Mouse (Mus musculus): ENCODE measurements at regions not wholly inside any gene's neighbourhood (a gene's known extent, or its start where the extent isn't known, plus 50 kb on each side); places are given as distances from the start of the nearest gene placed in this dataset.
A peak's percentile ranks its signal among the peaks of the same experiment; 100 is the strongest.

- Histone ChIP-seq H3K36me3 (ENCODE audit: control insufficient read depth, insufficient read depth, low read length) (no peaks in the 10 kb centered on the region), H3K9me3 (ENCODE audit: control insufficient read depth, low read length) (no peaks in the 10 kb centered on the region), H3K27me3 (ENCODE audit: control insufficient read depth, insufficient read depth, low read length) (no peaks in the 10 kb centered on the region), H3K4me1 (replicated peaks; ENCODE audit: control insufficient read depth, insufficient read depth) (no peaks in the 10 kb centered on the region), H3K4me2 (replicated peaks; ENCODE audit: low read depth) (no peak overlapping the region), H3K4me3 (ENCODE audit: low read depth, low read length) (no peak overlapping the region), H3K9ac (ENCODE audit: low read length) (no peak overlapping the region), H3K27ac (replicated peaks) (no peak overlapping the region)
- DNase-seq (ENCODE audit: low spot score), result no peak
- TF ChIP-seq EP300 (optimal IDR thresholded peaks at IDR 0.05) (no peak), CTCF (IDR thresholded peaks at IDR 0.05; ENCODE audit: low read depth) (0 out of 2 replicates have a peak, but pooled peaks have one; percentile 4)
- 86% methylated on average over 5 of the region's 5 CpGs for WGBS
- ATAC-seq (ENCODE audit: low FRiP score, low TSS enrichment), result peak; percentile 61; the same call in 1 of the 2 replicates
Measured at GRCm38 (mm10) chr7:36309761-36310605, 387.9 kb upstream of the Tshz3 start.

GRCm38 (mm10) chr7:36308726-36309125 lies 389.2 kb upstream of the Tshz3 start:
- DNase-seq (ENCODE audit: low spot score) (no peak), ATAC-seq (ENCODE audit: low FRiP score, low TSS enrichment) (no peak)
- no peaks in the 10 kb centered on the region for H3K9me3 ChIP-seq (ENCODE audit: control insufficient read depth, low read length)
- TF ChIP-seq CTCF (IDR thresholded peaks at IDR 0.05; ENCODE audit: low read depth) (no peak), EP300 (optimal IDR thresholded peaks at IDR 0.05) (no peak)
- H3K9ac ChIP-seq (ENCODE audit: low read length), result no peak overlapping the region
- no peaks in the 10 kb centered on the region for H3K36me3 ChIP-seq (ENCODE audit: control insufficient read depth, insufficient read depth, low read length)
- H3K4me1 ChIP-seq (replicated peaks; ENCODE audit: control insufficient read depth, insufficient read depth), result no peaks in the 10 kb centered on the region
- WGBS, result 89% methylated on average over 9 of the region's 9 CpGs
- H3K4me2 ChIP-seq (replicated peaks; ENCODE audit: low read depth), result no peak overlapping the region
- no peak overlapping the region for H3K27ac ChIP-seq (replicated peaks)
- no peak overlapping the region for H3K4me3 ChIP-seq (ENCODE audit: low read depth, low read length)
- no peaks in the 10 kb centered on the region for H3K27me3 ChIP-seq (ENCODE audit: control insufficient read depth, insufficient read depth, low read length)

GRCm38 (mm10) chr7:36308106-36308620 lies 389.8 kb upstream of the Tshz3 start:
- H3K4me3 ChIP-seq (ENCODE audit: low read depth, low read length), result no peak overlapping the region
- 77% methylated on average over 10 of the region's 10 CpGs for WGBS

GRCm38 (mm10) chr7:36277275-36277674 lies 420.6 kb upstream of the Tshz3 start:
- Histone ChIP-seq H3K27ac (replicated peaks) (no peak overlapping the region), H3K9ac (ENCODE audit: low read length) (no peak overlapping the region), H3K4me1 (replicated peaks; ENCODE audit: control insufficient read depth, insufficient read depth) (no peaks in the 10 kb centered on the region), H3K27me3 (ENCODE audit: control insufficient read depth, insufficient read depth, low read length) (no peaks in the 10 kb centered on the region), H3K4me2 (replicated peaks; ENCODE audit: low read depth) (no peak overlapping the region), H3K4me3 (ENCODE audit: low read depth, low read length) (no peak overlapping the region), H3K36me3 (ENCODE audit: control insufficient read depth, insufficient read depth, low read length) (no peaks in the 10 kb centered on the region), H3K9me3 (ENCODE audit: control insufficient read depth, low read length) (no peaks in the 10 kb centered on the region)
- ATAC-seq (ENCODE audit: low FRiP score, low TSS enrichment), result no peak
- TF ChIP-seq CTCF (IDR thresholded peaks at IDR 0.05; ENCODE audit: low read depth), result no peak
- no peak for TF ChIP-seq EP300 (optimal IDR thresholded peaks at IDR 0.05)
- no peak for DNase-seq (ENCODE audit: low spot score)

More at GRCm38 (mm10) chr7:36308106-36308620, 389.8 kb upstream of the Tshz3 start:
- DNase-seq (ENCODE audit: low spot score), result no peak
- Histone ChIP-seq H3K4me2 (replicated peaks; ENCODE audit: low read depth) (no peak overlapping the region), H3K4me1 (replicated peaks; ENCODE audit: control insufficient read depth, insufficient read depth) (no peaks in the 10 kb centered on the region), H3K36me3 (ENCODE audit: control insufficient read depth, insufficient read depth, low read length) (no peaks in the 10 kb centered on the region), H3K9me3 (ENCODE audit: control insufficient read depth, low read length) (no peaks in the 10 kb centered on the region), H3K27ac (replicated peaks) (no peak overlapping the region), H3K27me3 (ENCODE audit: control insufficient read depth, insufficient read depth, low read length) (no peaks in the 10 kb centered on the region), H3K9ac (ENCODE audit: low read length) (no peak overlapping the region)
- ATAC-seq (ENCODE audit: low FRiP score, low TSS enrichment), result no peak
- no peak for TF ChIP-seq CTCF (IDR thresholded peaks at IDR 0.05; ENCODE audit: low read depth)

- DNase-seq (ENCODE audit: low spot score) (no peak), ATAC-seq (ENCODE audit: low FRiP score, low TSS enrichment) (no peak)
- TF ChIP-seq CTCF (IDR thresholded peaks at IDR 0.05; ENCODE audit: low read depth) (no peak), EP300 (optimal IDR thresholded peaks at IDR 0.05) (no peak)
- Histone ChIP-seq H3K4me3 (ENCODE audit: low read depth, low read length) (no peak overlapping the region), H3K27ac (replicated peaks) (no peak overlapping the region), H3K27me3 (ENCODE audit: control insufficient read depth, insufficient read depth, low read length) (no peaks in the 10 kb centered on the region), H3K4me1 (replicated peaks; ENCODE audit: control insufficient read depth, insufficient read depth) (no peaks in the 10 kb centered on the region), H3K36me3 (ENCODE audit: control insufficient read depth, insufficient read depth, low read length) (no peaks in the 10 kb centered on the region), H3K9me3 (ENCODE audit: control insufficient read depth, low read length) (no peaks in the 10 kb centered on the region), H3K4me2 (replicated peaks; ENCODE audit: low read depth) (no peak overlapping the region), H3K9ac (ENCODE audit: low read length) (no peak overlapping the region)
- 51% methylated on average over 5 of the region's 5 CpGs for WGBS
Measured at GRCm38 (mm10) chr7:36268966-36269365, 429.0 kb upstream of the Tshz3 start.

- no peak overlapping the region for H3K9ac ChIP-seq (ENCODE audit: low read length)
- no peak overlapping the region for H3K4me3 ChIP-seq (ENCODE audit: low read depth, low read length)
- H3K4me2 ChIP-seq (replicated peaks; ENCODE audit: low read depth), result no peak overlapping the region
- TF ChIP-seq CTCF (IDR thresholded peaks at IDR 0.05; ENCODE audit: low read depth), result no peak
- TF ChIP-seq EP300 (optimal IDR thresholded peaks at IDR 0.05), result no peak
- DNase-seq (ENCODE audit: low spot score) (no peak), ATAC-seq (ENCODE audit: low FRiP score, low TSS enrichment) (no peak)
- 79% methylated on average over 7 of the region's 7 CpGs for WGBS
- no peaks in the 10 kb centered on the region for H3K27me3 ChIP-seq (ENCODE audit: control insufficient read depth, insufficient read depth, low read length)
- no peaks in the 10 kb centered on the region for H3K4me1 ChIP-seq (replicated peaks; ENCODE audit: control insufficient read depth, insufficient read depth)
- H3K36me3 ChIP-seq (ENCODE audit: control insufficient read depth, insufficient read depth, low read length), result no peaks in the 10 kb centered on the region
- no peak overlapping the region for H3K27ac ChIP-seq (replicated peaks)
- no peaks in the 10 kb centered on the region for H3K9me3 ChIP-seq (ENCODE audit: control insufficient read depth, low read length)
Measured at GRCm38 (mm10) chr7:36265163-36265823, 432.6 kb upstream of the Tshz3 start.
